Mouse (Mus musculus) embryo, embryonic 9.5 days (tissue): Measurements from ENCODE around the gene Adra1b.

Experiments
- DNase-seq: peaks from one replicate; pipeline ENCODE4 v3.0.0-alpha.2; 2017; ENCODE audit errors: extremely low spot score

Adra1b gene

GRCm38 (mm10) chr11:43895323-43895722, 5.7 kb downstream of the Adra1b start:
- no peak for DNase-seq

- no peak for DNase-seq
Observed at GRCm38 (mm10) chr11:43892546-43892945, 8.5 kb downstream of the Adra1b start.

GRCm38 (mm10) chr11:43891457-43891856, 9.6 kb downstream of the Adra1b start:
- no peak for DNase-seq

GRCm38 (mm10) chr11:43889208-43889915, 11.6 kb downstream of the Adra1b start:
- DNase-seq, result no peak

- DNase-seq, result no peak
Observed at GRCm38 (mm10) chr11:43888736-43889135, 12.3 kb downstream of the Adra1b start.

GRCm38 (mm10) chr11:43887597-43887996, 13.4 kb downstream of the Adra1b start:
- no peak for DNase-seq

- no peak for DNase-seq
Observed at GRCm38 (mm10) chr11:43884521-43884920, 16.5 kb downstream of the Adra1b start.

- DNase-seq, result no peak
Observed at GRCm38 (mm10) chr11:43883641-43884181, 17.3 kb downstream of the Adra1b start.

- no peak for DNase-seq
Observed at GRCm38 (mm10) chr11:43877211-43877610, 23.8 kb downstream of the Adra1b start.

- DNase-seq, result no peak
Observed at GRCm38 (mm10) chr11:43867721-43868281, 33.2 kb downstream of the Adra1b start.

GRCm38 (mm10) chr11:43865298-43866165, 35.5 kb downstream of the Adra1b start:
- DNase-seq, result no peak

- DNase-seq, result no peak
Observed at GRCm38 (mm10) chr11:43853046-43853445, 48.0 kb downstream of the Adra1b start.

GRCm38 (mm10) chr11:43848056-43848455, 53.0 kb downstream of the Adra1b start:
- no peak for DNase-seq

GRCm38 (mm10) chr11:43841596-43841995, 59.4 kb downstream of the Adra1b start:
- no peak for DNase-seq

GRCm38 (mm10) chr11:43840491-43840890, 60.5 kb downstream of the Adra1b start:
- no peak for DNase-seq

- peak; percentile 86 for DNase-seq
Observed at GRCm38 (mm10) chr11:43835880-43836740, 64.9 kb downstream of the Adra1b start.

GRCm38 (mm10) chr11:43835456-43835855, 65.6 kb downstream of the Adra1b start:
- no peak for DNase-seq

GRCm38 (mm10) chr11:43834531-43834930, 66.5 kb downstream of the Adra1b start:
- no peak for DNase-seq

GRCm38 (mm10) chr11:43831530-43831929, 69.5 kb downstream of the Adra1b start:
- no peak for DNase-seq

GRCm38 (mm10) chr11:43826769-43827168, 74.2 kb downstream of the Adra1b start:
- DNase-seq, result no peak

- no peak for DNase-seq
Observed at GRCm38 (mm10) chr11:43823349-43823748, 77.7 kb downstream of the Adra1b start.
